Mouse (Mus musculus): ENCODE data around the gene Farp1. TPM values are rescaled to one million over a fixed set of nuclear protein-coding genes. Genes with fewer than 3 reads are reported as not detected.
A peak's percentile ranks its signal among the peaks of the same experiment; 100 is the strongest.

The Farp1 gene
- polyA plus RNA-seq, 1 experiment from 2014 or later, result 22.0 TPM

DNA sequence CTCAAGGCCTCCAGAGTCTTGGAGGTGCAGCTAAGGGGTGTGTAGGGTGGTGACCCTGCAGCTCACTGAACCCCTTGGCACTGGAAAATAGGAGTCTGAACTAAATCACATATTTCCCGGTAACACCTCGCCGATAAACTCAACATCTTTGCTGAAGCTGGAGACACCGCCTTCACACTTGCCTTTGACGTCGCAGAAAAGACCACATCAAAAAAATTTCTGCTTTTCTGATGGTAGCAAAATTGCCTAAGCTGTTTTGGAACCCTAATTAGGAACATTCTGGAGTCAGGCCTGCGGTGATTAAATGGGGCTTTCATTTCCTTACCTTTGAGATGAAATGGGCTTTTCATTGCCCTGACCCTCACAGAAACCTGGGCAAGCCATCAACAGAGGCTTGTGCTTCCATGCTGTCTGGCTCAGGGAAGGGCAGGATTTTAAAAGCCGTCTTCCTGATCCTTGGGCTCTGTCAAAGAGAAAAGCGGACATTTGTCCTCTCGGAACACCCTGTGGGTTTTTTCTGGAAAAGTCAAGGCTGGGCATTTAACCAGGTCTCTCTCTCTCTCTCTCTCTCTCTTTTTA lies 72.8 kb downstream of the Farp1 start:
- no peak for ATAC-seq (ENCODE audit: low read depth)
- H3K36me3 ChIP-seq (ENCODE audit: control insufficient read depth, insufficient read depth, low read length), result peaks cover 7% of the 10 kb centered on the region; the same call in 1 of the 2 replicates
- H3K4me3 ChIP-seq (ENCODE audit: low read length), result no peak overlapping the region
- no peak overlapping the region for H3K9ac ChIP-seq (ENCODE audit: low read length)
- H3K4me2 ChIP-seq (ENCODE audit: low read depth, low read length), result no peak overlapping the region
- no peaks in the 10 kb centered on the region for H3K27me3 ChIP-seq (ENCODE audit: control insufficient read depth, insufficient read depth, low read depth, low read length)
- peak overlapping the region; percentile 63 for H3K27ac ChIP-seq (ENCODE audit: low read length)
- H3K4me1 ChIP-seq (replicated peaks; ENCODE audit: control insufficient read depth, insufficient read depth, low read length), result peaks cover 49% of the 10 kb centered on the region
- WGBS, result 69% methylated on average over 10 of the region's 10 CpGs
- no peaks in the 10 kb centered on the region for H3K9me3 ChIP-seq (ENCODE audit: control insufficient read depth, low read length)

DNA sequence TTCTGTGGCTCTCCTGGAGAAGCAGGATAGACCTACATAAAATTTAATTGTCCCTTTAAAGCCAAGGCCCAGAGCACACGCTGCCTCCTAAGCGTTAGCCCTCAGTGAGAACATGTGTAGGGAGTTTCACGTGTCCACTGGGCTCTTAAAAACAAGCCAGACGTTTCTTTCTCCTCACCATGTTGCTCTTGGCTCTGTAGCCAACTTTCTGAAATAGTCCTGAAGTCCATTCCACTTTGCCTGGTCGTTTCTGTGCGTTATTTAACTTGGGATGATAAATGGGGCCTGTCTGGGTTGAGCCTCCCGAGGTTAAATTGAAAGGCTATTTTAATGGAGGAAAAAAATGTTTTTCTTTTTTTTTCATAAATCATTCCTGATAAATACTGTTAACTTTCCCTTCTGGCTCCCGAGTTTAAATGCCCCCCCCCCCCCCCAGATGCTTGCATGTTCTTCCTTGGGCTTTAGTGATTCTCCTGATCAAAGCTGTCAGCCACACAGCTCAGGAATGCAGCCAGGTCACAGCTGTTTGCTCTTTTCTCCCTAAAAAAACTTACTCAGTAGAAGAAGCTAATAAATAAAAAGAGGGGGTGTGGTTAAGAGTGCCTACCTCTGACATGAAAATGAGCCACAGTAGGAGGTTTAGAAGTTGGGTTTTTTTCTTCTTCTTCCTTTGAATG lies 73.6 kb downstream of the Farp1 start:
- H3K4me3 ChIP-seq (ENCODE audit: low read length), result no peak overlapping the region
- H3K4me1 ChIP-seq (replicated peaks; ENCODE audit: control insufficient read depth, insufficient read depth, low read length), result peaks cover 43% of the 10 kb centered on the region
- H3K27me3 ChIP-seq (ENCODE audit: control insufficient read depth, insufficient read depth, low read depth, low read length), result no peaks in the 10 kb centered on the region
- peaks cover 6% of the 10 kb centered on the region; the same call in 1 of the 2 replicates for H3K36me3 ChIP-seq (ENCODE audit: control insufficient read depth, insufficient read depth, low read length)
- WGBS, result 4% methylated on average over 8 of the region's 8 CpGs
- H3K4me2 ChIP-seq (ENCODE audit: low read depth, low read length), result peak overlapping the region; percentile 7; the same call in 1 of the 2 replicates
- peak; percentile 60 for ATAC-seq (ENCODE audit: low read depth)
- H3K9me3 ChIP-seq (ENCODE audit: control insufficient read depth, low read length), result no peaks in the 10 kb centered on the region
- no peak overlapping the region for H3K9ac ChIP-seq (ENCODE audit: low read length)
- peak overlapping the region; percentile 63 for H3K27ac ChIP-seq (ENCODE audit: low read length)

DNA sequence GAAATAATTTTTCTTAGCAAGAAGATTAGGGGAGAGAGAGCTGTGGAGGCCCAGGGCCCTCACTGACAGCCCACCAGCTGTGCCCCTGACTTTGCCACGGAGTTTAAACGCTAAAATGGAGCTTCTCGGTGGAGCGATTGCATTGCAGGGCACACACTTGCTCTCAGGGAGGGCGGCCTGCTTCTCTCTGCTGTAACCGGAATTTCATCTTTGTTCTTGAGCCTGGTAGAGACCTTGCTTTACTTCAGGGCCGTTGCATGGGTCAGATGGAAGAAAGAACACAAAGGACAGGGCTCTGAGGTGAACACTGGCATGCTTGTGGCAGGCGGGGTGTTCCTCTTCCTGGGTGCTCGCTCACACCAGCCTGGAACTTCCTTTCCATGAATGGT lies 74.1 kb downstream of the Farp1 start:
- no peak overlapping the region for H3K9ac ChIP-seq (ENCODE audit: low read length)
- H3K27me3 ChIP-seq (ENCODE audit: control insufficient read depth, insufficient read depth, low read depth, low read length), result no peaks in the 10 kb centered on the region
- H3K4me1 ChIP-seq (replicated peaks; ENCODE audit: control insufficient read depth, insufficient read depth, low read length), result peaks cover 39% of the 10 kb centered on the region
- 0 out of 2 replicates have a peak, but pooled peaks cover 2% of the 10 kb centered on the region for H3K36me3 ChIP-seq (ENCODE audit: control insufficient read depth, insufficient read depth, low read length)
- H3K9me3 ChIP-seq (ENCODE audit: control insufficient read depth, low read length), result no peaks in the 10 kb centered on the region
- 27% methylated on average over 9 of the region's 9 CpGs for WGBS
- ATAC-seq (ENCODE audit: low read depth), result peak; percentile 27; the same call in 1 of the 2 replicates
- peak overlapping the region; percentile 7; the same call in 1 of the 2 replicates for H3K4me2 ChIP-seq (ENCODE audit: low read depth, low read length)
- peak overlapping the region; percentile 63 for H3K27ac ChIP-seq (ENCODE audit: low read length)
- H3K4me3 ChIP-seq (ENCODE audit: low read length), result no peak overlapping the region

DNA sequence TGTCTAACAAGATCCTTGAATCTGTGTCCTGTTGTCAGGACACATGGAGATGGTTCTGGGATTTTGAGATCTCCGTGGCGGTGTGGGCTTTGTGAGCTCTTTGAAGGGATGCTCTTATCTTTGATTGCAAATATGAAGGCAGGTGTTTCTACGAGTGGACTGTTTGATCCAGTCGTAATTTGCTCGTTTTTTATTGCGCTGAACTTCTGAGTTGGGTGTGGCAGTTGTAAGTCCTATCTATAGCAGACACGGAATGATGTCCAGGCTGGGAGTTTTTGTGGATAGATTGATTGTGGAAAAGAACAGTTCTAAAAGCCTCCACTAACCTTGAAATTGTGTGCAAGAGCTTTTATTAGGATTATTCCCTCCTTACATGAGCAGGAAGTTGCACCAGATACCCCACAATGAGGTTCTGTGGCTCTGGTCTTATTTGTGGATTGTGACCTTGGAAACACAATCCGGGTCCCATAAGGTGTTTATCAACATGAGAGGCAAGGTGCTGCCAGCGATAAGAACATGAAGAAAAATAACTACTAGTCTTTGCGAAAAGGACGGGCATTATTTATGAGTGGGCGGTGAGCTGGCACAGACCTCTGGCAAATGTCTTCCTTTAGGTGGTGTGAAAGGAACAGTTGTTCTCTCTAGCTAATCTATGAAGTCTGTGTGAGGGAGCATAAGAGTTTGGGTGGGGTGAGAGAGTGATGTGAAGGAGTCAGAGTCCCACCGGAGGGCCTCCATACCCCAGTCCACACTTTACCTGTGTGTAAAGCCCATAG lies 75.7 kb downstream of the Farp1 start:
- H3K9me3 ChIP-seq (ENCODE audit: control insufficient read depth, low read length), result no peaks in the 10 kb centered on the region
- H3K4me3 ChIP-seq (ENCODE audit: low read length), result no peak overlapping the region
- H3K4me1 ChIP-seq (replicated peaks; ENCODE audit: control insufficient read depth, insufficient read depth, low read length), result peaks cover 33% of the 10 kb centered on the region
- ATAC-seq (ENCODE audit: low read depth), result no peak
- H3K9ac ChIP-seq (ENCODE audit: low read length), result no peak overlapping the region
- 68% methylated on average over 13 of the region's 13 CpGs for WGBS
- no peak overlapping the region for H3K4me2 ChIP-seq (ENCODE audit: low read depth, low read length)
- no peak overlapping the region for H3K27ac ChIP-seq (ENCODE audit: low read length)
- no peaks in the 10 kb centered on the region for H3K27me3 ChIP-seq (ENCODE audit: control insufficient read depth, insufficient read depth, low read depth, low read length)
- H3K36me3 ChIP-seq (ENCODE audit: control insufficient read depth, insufficient read depth, low read length), result peaks cover 2% of the 10 kb centered on the region; the same call in 1 of the 2 replicates

DNA sequence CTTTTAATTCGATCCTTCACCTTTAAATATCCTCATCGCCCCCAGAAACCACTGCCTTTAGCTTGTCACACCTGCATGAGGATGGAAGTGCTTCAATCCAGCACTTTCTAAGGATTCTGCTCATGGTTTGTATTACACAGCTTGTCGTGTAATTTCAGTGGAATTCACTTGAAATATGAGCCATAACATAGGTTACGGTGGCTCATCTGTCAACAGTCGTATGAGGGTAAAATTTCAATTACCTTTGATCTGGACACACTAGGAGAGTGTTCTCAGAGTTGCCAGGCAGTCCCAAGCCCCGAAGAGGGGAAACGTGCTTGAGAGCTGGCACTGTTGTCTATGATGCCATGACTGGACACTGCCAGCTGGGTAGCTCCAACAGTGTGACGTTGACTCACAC lies 77.1 kb downstream of the Farp1 start:
- Histone ChIP-seq H3K4me2 (ENCODE audit: low read depth, low read length) (no peak overlapping the region), H3K4me3 (ENCODE audit: low read length) (no peak overlapping the region), H3K9ac (ENCODE audit: low read length) (no peak overlapping the region), H3K27ac (ENCODE audit: low read length) (no peak overlapping the region), H3K36me3 (ENCODE audit: control insufficient read depth, insufficient read depth, low read length) (peaks cover 2% of the 10 kb centered on the region; the same call in 1 of the 2 replicates), H3K27me3 (ENCODE audit: control insufficient read depth, insufficient read depth, low read depth, low read length) (no peaks in the 10 kb centered on the region), H3K9me3 (ENCODE audit: control insufficient read depth, low read length) (no peaks in the 10 kb centered on the region), H3K4me1 (replicated peaks; ENCODE audit: control insufficient read depth, insufficient read depth, low read length) (peaks cover 20% of the 10 kb centered on the region)
- 78% methylated on average over 8 of the region's 8 CpGs for WGBS
- ATAC-seq (ENCODE audit: low read depth), result no peak

DNA sequence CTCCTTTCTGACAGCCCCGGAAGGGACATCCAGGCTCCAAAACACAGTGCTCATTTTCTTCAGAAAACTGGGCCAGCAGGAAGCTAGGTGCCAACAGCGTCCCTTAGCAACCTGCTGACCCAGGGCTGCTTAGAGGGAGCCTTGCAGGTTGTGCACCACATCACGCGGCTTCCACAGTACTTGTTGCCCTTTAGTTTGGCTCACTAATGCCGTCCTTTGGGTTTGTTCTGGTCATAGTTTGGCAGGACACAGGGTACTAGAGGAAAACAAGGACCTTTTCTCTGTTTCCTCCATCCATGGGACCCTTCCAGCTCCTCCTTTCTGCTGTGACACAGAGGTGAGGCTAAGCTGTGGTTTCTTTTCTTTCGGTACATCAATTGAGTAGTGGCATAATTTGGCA lies 78.8 kb downstream of the Farp1 start:
- WGBS, result 84% methylated on average over 6 of the region's 6 CpGs
- Histone ChIP-seq H3K36me3 (ENCODE audit: control insufficient read depth, insufficient read depth, low read length) (peaks cover 2% of the 10 kb centered on the region; the same call in 1 of the 2 replicates), H3K4me3 (ENCODE audit: low read length) (no peak overlapping the region), H3K9ac (ENCODE audit: low read length) (no peak overlapping the region), H3K27ac (ENCODE audit: low read length) (no peak overlapping the region), H3K4me2 (ENCODE audit: low read depth, low read length) (no peak overlapping the region), H3K4me1 (replicated peaks; ENCODE audit: control insufficient read depth, insufficient read depth, low read length) (peaks cover 5% of the 10 kb centered on the region), H3K27me3 (ENCODE audit: control insufficient read depth, insufficient read depth, low read depth, low read length) (no peaks in the 10 kb centered on the region), H3K9me3 (ENCODE audit: control insufficient read depth, low read length) (no peaks in the 10 kb centered on the region)
- no peak for ATAC-seq (ENCODE audit: low read depth)

DNA sequence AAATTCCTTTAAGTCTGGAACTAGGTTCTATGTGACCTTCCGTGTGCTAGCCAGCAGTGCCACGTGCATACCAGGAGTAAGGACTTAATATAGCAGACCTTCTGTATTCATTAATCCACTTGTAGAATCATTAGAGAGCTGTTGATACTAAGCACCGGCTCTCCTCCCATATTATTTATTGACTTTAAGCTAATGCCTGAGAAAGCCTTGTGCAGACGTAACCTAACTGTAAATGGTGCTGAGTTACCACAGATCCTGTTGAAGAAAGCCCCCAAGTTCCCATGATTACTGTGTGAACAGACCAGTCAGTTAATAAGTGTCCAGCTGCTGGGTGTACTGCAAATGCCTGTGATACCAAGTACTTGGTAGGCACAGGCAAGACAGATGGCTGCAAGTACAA lies 81.7 kb downstream of the Farp1 start:
- Histone ChIP-seq H3K9ac (ENCODE audit: low read length) (no peak overlapping the region), H3K4me3 (ENCODE audit: low read length) (no peak overlapping the region), H3K36me3 (ENCODE audit: control insufficient read depth, insufficient read depth, low read length) (peaks cover 2% of the 10 kb centered on the region; the same call in 1 of the 2 replicates), H3K27me3 (ENCODE audit: control insufficient read depth, insufficient read depth, low read depth, low read length) (no peaks in the 10 kb centered on the region), H3K27ac (ENCODE audit: low read length) (no peak overlapping the region), H3K4me1 (replicated peaks; ENCODE audit: control insufficient read depth, insufficient read depth, low read length) (peaks cover 9% of the 10 kb centered on the region; the same call in 1 of the 2 replicates), H3K4me2 (ENCODE audit: low read depth, low read length) (no peak overlapping the region), H3K9me3 (ENCODE audit: control insufficient read depth, low read length) (no peaks in the 10 kb centered on the region)
- WGBS, result 52% methylated on average over 4 of the region's 4 CpGs
- peak; percentile 43 for ATAC-seq (ENCODE audit: low read depth)

DNA sequence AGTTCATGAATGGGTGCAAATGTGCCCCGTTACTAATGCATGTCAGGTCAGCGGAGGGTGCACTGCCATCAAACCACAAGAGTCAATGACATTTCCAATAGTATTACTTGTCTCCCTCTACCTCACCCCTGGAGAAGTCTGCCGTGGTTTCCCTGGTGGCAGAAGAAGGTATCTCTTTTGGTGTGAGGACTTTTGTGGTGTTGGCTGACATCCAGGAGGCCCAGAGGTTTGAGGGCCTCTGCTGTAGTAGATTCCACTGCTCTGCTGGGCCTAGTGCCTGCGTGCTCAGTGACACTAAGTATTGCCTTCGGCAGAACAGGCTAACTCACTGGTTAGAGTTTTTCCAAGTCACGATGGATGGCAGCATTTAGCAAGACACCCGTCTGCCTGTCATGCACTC lies 83.9 kb downstream of the Farp1 start:
- H3K9ac ChIP-seq (ENCODE audit: low read length), result no peak overlapping the region
- H3K4me1 ChIP-seq (replicated peaks; ENCODE audit: control insufficient read depth, insufficient read depth, low read length), result peaks cover 19% of the 10 kb centered on the region
- H3K36me3 ChIP-seq (ENCODE audit: control insufficient read depth, insufficient read depth, low read length), result no peaks in the 10 kb centered on the region; the same call in 1 of the 2 replicates

DNA sequence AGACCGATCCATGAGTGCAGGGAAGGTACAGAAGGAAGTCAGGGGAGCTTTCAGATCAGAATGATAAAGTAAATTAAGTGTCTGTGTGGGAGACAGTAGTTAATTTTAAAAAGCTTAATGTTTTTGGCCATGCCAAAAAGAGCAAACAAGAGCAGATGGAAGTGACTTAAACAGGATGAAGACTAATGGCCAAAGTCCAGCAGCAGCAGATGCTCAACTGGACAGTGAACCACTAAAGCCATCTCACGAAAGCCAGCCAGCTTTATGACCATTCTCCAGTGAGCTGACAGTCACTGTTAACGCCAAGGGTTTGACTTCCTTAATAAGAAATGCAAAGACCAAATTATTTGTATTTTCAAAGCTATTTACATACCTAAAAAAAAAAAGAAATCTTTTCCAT lies 86.7 kb downstream of the Farp1 start:
- Histone ChIP-seq H3K27ac (ENCODE audit: low read length) (no peak overlapping the region), H3K9ac (ENCODE audit: low read length) (no peak overlapping the region), H3K4me3 (ENCODE audit: low read length) (no peak overlapping the region), H3K27me3 (ENCODE audit: control insufficient read depth, insufficient read depth, low read depth, low read length) (no peaks in the 10 kb centered on the region), H3K4me2 (ENCODE audit: low read depth, low read length) (no peak overlapping the region), H3K4me1 (replicated peaks; ENCODE audit: control insufficient read depth, insufficient read depth, low read length) (peaks cover 30% of the 10 kb centered on the region), H3K36me3 (ENCODE audit: control insufficient read depth, insufficient read depth, low read length) (no peaks in the 10 kb centered on the region), H3K9me3 (ENCODE audit: control insufficient read depth, low read length) (no peaks in the 10 kb centered on the region)
- 52% methylated on average over 3 of the region's 3 CpGs for WGBS
- ATAC-seq (ENCODE audit: low read depth), result no peak

More for the DNA sequence above, 83.9 kb downstream of the Farp1 start:
- Histone ChIP-seq H3K4me3 (ENCODE audit: low read length) (no peak overlapping the region), H3K9me3 (ENCODE audit: control insufficient read depth, low read length) (no peaks in the 10 kb centered on the region), H3K27me3 (ENCODE audit: control insufficient read depth, insufficient read depth, low read depth, low read length) (no peaks in the 10 kb centered on the region), H3K27ac (ENCODE audit: low read length) (no peak overlapping the region), H3K4me2 (ENCODE audit: low read depth, low read length) (no peak overlapping the region)
- peak; percentile 46; the same call in 1 of the 2 replicates for ATAC-seq (ENCODE audit: low read depth)
- WGBS, result 49% methylated on average over 7 of the region's 7 CpGs
